Mouse (Mus musculus) left cerebral cortex, adult 8-10 months (tissue): Measurements from ENCODE around the gene Sema3f. TPM values are rescaled to one million over a fixed set of nuclear protein-coding genes. Genes with fewer than 3 reads are reported as not detected.
A peak's percentile ranks its signal among the peaks of the same experiment; 100 is the strongest.

Experiments
- DNase-seq, 2 experiments: peaks; one replicate each; pipeline ENCODE4 v3.0.0; 2022; ENCODE audit warnings: low spot score in 2 of 2
- total RNA-seq, 4 experiments: library from RNA; stranded (reverse); gene quantifications; 2 replicates each; pipeline ENCODE4 v1.2.4; 2022

Sema3f gene
- total RNA-seq, result 10 to 100 TPM; 14.5 to 17.6 (median 16.0) TPM

DNA sequence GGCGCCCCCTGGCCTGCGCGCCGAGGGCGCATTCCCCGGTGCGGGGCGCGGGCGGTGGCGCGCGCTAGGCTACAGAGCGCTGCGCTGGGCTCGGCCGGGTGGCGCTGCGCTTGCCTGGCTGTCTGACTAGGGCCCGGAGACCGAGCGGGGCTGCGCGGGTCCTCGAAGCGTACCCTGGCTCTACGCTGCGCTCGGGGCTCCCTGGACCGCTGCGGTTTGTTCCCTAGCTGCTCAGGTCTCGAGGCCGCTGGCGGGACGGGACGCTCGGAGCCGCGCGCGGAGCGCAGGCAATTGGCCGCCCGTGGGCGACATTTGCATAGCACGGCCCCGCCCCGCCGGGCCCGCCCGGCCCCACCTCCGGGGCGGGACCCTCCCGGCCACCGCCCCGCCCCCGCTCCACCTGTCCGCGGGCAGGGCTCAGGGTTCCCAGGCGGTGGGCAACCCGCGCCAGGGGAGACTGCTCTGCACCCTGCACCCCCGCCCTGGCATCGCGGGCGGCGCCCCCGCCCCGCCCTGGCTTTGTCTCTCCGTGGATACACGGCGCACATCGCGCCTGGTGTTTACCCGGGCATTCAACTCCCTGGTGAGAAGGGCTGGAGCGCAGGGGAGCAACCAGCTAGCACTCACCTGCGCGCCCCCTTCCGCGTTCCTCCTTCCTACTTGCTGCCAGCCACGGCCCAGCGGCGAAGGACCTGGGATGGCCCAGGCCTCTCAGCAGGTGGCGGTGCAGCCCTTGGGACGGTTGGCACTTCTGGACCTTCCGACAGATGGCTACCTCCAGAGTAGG, at the start of gene Sema3f:
Sema3f (minus strand) TSS at position 779 of the 787 bp plus-strand sequence.
- DNase-seq, result peak in 1 of 2 experiments; percentile 54

DNA sequence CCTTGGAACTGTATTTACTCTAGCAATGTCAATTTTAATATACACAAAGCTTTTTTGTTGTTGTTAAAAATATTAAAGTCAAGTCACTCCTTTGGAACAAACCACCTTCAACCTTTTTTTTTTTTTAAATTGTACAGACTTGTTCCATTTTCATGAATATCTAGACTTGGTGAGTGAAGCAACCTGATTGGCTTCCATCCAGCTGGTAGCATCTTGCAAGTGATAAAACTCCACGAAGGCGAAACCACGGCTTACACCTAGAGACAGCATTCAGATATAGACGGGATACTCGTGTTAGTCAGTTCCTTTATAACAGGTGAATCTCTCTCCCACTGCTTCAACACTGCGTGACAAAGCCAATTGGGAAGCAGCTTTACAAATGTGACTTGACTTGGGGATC, 49.3 kb upstream of the Sema3f start:
- no peak for DNase-seq

DNA sequence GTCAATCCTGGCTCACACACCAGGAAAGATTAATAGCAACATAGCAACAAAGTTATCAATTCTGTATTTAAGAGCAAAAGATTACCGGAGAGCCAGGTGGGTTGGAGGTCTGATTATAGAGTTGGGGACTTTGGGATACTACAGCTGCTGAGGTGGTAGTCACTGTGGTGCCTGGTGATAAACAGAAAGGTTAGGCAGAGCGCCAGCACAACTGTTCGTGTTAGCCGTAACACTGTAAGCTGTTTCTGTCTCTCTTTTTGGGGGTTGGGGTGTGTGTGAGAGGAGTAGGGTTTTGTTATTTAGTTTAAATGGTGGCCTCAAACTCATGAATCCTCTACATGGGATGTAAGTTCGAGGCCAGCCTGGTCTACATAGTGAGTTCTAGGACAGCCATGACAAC, 40.1 kb upstream of the Sema3f start:
- no peak for DNase-seq

DNA sequence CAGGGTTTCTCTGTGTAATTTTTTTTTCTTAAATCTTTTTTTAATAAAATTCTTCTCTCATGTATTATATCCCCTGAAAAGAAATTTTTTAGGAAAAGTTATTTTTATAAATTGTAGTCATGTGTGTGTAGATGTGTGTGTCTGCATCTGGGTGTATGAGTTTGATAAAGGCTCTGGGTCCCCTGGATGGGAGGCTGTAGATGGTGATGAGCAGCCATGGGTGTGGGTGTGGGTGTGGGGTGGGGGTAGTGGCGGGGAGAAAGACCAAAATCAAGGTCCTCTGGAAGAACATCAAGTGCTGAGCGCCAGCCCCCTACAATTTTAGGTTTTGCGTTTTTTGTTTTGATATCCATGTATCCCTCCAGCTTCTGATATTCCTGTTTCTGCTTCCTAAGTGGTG, 37.8 kb upstream of the Sema3f start:
- DNase-seq, result no peak

DNA sequence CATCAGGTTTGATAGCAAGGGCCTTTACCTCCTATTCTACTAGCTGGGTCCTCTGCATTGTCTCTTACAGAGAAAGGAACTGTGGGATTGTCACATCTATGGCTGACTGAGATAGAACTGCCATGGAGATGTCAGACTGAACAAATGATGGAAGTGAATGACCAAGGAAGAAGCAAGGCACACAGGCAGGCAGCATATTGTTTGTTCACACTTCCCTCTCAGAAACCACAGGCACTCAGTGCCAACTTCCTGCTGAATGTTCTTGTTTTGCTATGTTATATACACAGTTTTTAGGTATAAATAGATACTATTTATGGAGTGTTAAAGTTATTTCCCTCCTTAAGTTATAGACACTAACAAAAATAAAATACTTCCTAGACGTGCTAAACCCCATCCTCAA, 37.0 kb upstream of the Sema3f start:
- DNase-seq, result no peak

DNA sequence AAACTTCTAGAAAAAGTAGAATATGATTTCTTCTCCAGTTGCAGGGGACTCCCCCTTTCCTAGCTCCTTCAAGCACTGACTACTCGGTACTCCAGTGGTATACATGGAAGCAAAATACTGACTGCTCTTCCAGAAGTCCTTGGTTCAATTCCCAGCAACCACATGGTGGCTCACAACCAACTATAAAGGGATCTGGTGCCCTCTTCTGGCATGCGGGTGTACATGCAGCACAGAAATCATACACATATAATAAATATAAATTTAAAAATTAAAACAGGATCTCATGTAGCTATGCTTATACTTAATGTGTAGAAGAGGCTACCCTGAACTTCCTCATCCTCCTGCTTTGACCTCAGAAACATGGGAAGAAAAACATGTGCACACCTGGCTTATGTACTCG, 36.4 kb upstream of the Sema3f start:
- DNase-seq, result no peak

DNA sequence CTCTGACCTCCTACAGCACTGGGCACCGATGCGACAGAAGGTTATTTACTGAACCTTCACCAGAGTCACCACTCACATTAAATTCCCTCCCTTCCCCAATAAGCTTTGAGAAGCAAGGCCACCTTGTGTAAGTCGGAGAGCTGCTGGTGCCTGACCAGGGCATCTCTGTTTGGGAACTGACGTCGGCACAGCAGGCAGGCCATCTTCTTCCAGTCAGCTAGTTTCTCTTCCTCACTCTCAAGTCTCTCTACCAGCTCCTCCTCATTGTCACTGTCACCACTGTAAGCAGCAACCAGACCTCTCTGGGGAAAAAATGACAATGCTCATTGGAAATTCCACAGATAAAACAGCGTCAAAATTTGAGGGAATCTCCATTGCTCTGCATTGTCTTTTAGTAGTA, 33.8 kb upstream of the Sema3f start:
- DNase-seq, result no peak

DNA sequence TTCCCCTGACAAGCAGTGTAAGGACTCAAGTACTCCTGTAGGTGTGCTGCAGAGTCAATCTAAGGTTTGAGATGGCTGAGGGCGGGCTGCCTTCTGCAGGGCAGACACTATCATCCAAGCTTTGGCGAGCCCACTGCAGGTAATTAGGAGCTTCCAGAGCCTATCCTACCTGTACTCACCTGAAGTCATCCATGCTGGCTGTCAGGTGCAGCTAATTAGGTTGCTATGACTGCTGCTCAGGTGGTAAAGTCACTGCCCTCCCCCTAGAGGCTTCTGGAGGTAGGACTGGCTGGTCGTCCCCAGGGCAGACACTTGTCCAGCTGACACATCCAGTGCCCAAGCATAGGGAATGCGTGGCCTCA, 28.5 kb upstream of the Sema3f start:
- no peak for DNase-seq

DNA sequence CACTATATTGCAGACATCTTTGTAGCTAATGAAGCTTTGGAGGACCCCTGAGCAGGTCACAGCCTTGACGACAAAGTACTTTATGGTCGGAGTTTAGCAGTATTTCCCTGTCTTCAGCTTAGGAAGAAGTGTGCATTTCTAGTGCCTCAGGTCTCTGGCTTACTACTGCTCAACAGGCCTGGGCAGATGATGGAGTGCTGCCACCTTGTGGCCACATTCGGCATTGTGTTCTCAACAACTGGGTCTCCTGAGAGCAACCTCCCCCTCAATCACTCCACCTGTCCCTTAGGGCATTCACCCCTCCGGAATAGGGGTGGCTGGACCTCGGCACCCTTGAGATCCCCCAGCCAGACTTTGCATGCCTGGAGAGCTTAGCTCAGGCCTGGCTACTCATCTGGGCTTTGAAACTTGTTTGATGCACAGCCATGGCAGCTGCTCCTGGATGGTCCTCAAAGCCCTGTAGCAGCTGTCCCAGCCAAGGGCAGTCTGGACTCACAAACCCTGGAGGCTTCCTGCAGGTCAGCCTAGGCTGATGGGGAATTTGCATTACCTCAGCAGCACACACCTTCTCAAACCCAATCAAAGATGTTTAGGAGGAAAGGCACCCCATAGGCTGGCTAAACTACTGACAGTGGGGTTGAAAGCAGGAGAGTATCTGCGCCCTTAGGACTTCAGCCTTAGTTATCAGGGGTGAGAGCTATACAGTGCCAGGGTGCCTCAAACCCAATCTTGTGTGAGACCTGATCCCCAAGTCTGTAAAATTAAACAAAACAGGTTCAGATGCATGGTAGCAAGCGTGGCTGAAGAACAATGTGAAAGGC, 28.0 kb upstream of the Sema3f start:
- peak; percentile 71 to 88 for DNase-seq

DNA sequence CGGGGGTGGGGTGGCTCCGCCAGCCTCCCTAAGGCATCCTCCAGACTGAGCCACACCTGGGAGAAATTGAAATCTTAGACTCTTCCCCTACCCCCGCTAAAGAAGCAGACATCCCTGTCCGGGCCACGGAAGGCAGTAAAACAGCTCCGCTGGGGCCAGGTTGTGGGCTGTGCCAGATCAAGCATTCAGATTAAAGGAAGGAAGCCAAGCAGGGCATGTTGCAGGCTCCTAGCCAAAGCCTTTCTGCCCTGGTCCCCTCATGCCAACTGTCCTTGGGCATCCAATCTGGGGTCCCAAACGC, 25.9 kb upstream of the Sema3f start:
- DNase-seq, result no peak

DNA sequence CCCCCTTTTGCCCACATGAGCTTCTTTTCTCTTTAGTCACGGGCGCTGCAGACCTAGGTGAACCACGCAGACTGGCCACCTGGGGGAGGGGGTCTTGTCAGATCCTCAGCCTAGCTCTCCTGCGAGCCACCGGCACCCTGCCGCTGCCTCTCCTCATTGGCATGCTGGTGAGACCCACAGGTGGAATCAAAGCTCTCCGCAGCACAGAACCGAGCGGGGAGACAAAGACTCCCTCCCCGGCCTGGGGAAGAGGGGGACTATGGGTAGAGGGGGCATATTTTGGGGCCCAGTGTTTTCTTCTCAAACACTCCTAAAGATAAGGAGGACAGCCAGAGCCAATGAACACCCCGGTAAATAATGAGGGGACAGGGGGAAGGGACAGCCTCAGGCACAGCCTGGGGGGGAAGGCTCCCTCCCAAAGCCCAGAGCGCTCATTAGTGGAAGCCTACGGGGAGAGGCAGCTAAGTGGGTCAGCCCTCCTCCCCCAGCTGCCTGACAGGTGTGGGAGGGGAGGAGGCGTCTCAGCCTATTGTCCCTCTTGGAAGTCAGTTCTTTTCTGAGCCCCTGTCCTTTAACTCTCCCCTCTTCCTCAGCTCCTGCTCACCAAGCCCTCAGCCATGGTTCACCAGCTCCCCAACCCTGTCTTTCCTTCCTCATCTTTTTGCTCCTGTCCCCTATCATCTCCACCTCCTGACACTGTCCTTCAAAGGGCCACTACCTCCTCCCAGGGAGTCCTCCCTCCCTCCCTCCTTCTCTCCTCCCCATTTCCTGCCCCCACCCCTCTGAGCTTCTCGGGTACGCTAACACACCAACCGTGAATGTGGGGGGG, 25.3 kb upstream of the Sema3f start:
- DNase-seq, result no peak

DNA sequence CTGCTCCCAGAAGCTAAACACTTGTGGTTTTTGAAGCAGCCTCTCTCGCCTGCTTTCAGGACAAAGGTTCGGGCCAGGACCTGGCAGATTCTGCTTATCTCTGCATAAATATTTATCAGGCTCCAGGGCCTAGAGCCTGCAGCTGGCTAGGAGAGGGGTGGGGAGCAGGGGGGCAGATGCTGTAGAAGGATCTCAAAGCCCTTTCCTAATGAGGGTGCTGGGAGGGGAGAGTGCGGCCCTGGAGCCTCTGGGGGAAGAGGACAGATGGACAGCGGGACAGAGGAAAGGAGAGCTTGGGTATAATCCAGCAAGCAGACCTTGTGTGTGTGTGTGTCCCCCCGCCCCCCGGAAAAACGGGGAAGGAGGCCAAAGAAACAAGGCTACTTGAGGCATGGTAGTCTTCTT, 24.3 kb upstream of the Sema3f start:
- DNase-seq, result no peak

DNA sequence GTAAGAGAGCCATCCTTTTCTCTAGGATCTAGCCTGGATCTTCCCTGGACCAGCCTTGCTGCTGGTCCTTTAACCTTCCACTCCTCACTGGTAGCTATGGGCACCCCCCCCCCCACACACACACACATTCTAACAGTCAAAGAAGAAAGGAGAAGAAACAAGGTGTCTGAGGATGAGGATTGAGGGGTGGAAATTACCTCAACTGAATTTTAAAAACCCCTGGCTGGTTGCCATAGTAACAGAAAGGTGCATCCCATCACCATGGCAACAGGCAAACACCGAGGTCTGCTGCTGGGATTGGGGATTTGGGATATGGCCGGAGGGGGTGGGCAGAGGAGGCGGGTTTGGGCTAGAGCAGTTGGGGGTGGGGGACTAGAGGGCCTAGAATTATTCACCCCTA, 19.4 kb upstream of the Sema3f start:
- DNase-seq, result no peak

DNA sequence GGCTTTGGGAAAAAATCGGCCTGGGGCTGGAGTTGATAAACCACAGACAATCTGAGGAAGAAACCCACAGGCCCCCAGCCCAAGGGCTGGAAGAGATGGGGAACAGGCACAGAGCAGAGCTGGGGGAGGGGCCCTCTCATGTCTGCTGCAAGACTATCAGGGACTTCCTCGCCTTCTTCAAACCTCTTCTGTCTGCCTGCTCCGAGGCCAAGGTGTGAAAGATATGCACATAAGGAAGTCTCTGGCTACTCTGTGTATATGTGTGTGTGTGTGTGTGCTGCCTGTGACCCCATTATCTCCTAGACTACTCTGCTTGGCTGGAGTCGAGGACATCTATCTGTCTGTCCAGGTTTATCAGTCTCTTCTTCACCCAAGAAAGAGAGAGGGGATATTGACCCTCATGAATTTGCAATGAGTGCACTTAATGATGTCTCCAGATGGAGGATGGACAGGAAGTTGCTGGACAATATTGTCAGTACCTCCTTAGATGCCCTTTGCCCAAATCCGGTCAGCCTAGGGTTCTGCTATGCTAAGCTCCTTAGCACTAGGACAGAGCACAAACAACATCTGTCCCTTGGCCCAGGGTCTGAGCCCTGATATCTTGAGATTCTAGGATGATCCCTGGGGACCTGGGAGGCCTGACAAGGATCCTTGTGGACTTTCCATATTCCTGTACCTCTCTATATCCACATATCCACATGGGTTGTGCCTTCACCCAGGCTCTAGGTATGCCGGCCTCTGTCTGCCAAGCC, 18.8 kb upstream of the Sema3f start:
- DNase-seq, result no peak

DNA sequence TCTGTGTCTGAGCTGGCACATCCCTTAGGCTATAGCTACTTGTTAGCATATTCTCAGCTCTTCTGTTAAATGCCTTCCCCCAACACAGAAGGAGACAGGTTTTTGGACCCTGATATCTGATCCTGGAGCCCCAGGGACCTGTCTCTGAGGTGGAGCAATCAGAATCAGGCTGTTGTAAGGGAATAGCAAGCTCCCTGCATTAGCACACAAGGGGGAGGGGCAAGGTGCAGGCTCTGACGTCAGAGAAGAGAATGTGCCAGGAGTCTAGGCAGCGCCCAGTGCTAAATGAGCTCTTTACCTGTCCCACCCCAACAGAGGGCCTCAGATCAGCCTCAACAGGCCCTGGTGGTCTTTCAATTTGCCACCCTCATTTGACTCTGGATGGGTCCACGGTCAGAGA, 16.8 kb upstream of the Sema3f start:
- DNase-seq, result no peak

DNA sequence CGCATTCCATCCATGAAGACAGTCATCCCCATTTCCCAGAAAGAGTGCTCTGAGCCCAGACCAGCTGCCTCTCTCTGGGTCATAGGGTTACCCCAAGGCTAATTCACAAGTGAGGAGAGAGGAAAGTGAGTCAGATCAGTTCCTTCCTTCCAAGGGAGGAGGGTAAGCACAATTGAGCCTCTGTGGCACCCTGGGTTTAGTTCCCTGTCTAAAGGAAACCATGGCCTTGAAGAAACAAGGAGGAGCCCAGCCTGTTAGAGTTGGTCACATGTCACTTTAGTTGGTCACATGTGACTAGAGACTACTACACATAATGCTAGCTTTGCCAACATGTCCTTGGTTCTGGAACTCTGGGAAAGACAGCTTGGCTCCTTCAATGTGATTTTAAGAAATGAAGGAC, 14.5 kb upstream of the Sema3f start:
- DNase-seq, result no peak

DNA sequence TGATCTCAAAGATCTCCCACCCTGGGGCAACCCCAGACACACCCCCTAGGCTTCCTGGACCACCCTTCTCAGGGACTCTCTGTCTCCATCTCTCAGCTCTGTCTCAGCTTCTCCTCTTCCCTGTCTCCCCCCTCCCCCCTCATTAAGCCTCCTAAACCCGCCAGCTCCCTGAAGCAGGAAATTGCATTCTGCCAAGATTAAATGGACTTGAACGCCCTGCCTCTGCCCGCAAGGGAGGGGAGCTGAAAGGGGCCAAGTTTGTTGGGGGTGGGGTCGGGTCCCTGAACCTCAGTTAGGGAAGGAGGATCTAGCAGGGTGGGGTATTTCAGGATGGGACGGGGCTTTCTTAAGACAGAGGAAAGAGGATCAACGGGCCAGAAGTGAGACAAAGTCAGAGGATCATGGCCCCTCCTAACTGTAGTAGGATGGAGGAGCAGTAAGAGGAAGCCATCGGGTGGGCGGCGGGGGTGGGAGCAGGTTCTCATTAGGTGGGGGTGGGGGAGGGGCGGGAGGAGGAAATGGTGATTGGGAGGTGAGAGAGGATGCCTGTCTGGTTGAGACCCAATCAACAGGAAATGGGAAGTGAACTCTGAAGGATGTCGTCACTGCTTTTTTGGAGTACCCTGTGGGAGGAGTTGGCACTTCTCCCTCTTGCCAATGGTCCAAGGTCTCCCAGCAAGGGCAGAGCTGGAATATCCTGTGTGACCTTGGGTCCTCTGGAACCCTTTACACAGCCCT, 13.7 kb upstream of the Sema3f start:
- DNase-seq, result no peak

DNA sequence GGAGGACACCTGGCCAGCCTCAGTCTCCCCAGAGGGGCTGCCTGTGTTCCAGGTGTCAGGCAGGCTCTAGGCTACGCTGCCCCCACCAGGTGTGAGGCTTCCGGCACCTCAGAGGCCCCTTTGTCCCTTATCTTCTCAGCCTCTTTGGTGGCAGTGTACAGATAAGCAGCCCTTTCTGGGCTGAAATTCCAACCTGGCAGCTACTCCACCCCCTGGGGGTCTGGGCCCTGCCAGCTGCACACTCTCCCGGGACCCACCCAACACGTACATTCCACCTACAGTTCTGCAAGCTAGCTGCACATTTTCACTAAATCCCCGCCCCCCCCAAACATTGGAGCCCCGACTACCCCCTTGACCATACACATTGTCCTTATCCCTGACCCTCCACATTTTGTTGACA, 13.0 kb upstream of the Sema3f start:
- no peak for DNase-seq

DNA sequence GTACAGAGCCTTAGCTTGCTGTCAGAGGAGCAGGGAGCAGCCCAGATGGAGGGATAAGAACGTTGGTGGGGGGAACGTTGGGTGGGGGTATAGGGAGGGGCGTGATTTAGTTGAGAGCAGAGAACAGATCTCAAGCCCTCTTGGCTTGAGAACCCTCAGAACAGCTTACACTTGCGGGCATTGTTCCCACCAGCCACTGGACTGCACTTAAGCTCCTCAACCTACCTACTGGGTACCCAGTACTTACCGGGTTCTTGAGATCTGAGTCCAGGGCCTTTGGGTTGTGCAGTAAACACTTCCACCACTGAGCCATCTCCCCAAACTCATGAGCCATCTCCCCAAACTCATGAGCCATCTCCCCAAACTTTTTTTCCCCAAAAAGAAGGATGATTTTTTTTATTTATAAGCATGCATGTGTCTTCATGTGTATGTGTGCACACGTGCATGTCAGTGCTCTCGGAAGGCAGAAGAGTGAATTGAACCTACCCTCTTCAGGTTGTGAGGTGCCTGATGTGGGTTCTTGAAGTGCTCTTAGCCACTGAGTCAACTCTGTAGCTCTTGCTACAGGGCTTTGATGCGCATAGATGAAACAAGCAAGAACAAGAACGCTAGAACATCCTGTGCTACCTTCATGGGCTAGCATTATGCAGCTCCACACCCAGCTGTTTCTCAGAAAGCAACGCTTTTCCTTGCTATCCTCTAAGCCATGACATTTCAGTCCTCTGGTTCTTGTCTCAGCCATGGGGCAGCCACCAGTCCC, 8.7 kb upstream of the Sema3f start:
- DNase-seq, result no peak

DNA sequence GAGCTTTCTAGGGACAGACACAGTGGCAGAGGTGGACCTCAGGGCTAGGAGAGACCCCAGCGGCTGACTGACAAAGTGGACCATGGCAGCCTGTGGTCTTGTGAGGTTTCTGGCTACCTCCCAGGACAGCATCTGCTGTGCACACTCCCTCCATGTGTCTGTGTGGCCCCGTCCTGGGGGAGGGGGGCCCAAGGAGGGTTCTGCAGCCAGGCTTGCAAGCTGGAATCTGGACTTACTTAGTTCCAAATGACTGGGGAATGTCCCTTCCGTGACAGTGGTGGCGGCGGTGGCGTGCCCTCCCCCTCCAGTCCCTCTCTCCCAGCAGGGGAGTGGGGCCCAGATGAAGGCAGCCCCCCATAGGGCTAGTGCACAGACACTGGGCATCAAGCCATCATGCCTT, 6.7 kb upstream of the Sema3f start:
- DNase-seq, result no peak
